Mouse (Mus musculus) embryo, embryonic 11 days (tissue): ENCODE results near the gene Gna12.

Experiments used
- DNase-seq: peaks from one replicate; pipeline ENCODE4 v3.0.0-alpha.2; 2015

Gene Gna12

GRCm38 (mm10) chr5:140830314-140831063, at the start of gene Gna12:
TSS of gene Gna12 (minus strand) at chr5:140830431.
- peak; percentile 99 for DNase-seq

- no peak for DNase-seq
These were observed 48.4 kb upstream of the Gna12 start for GRCm38 (mm10) chr5:140878644-140879043.

- DNase-seq = no peak
These were observed 43.6 kb upstream of the Gna12 start for GRCm38 (mm10) chr5:140873736-140874307.

- DNase-seq = peak; percentile 46
These were observed 42.9 kb upstream of the Gna12 start for GRCm38 (mm10) chr5:140873039-140873551.

GRCm38 (mm10) chr5:140872532-140873038, 42.4 kb upstream of the Gna12 start:
- DNase-seq = peak; percentile 68

- no peak for DNase-seq
These were observed 41.0 kb upstream of the Gna12 start for GRCm38 (mm10) chr5:140871241-140871640.

- DNase-seq = peak; percentile 69
These were observed 38.8 kb upstream of the Gna12 start for GRCm38 (mm10) chr5:140869034-140869433.

GRCm38 (mm10) chr5:140859730-140860129, 29.5 kb upstream of the Gna12 start:
- no peak for DNase-seq

GRCm38 (mm10) chr5:140858335-140858734, 28.1 kb upstream of the Gna12 start:
- no peak for DNase-seq

GRCm38 (mm10) chr5:140857432-140858154, 27.4 kb upstream of the Gna12 start:
- no peak for DNase-seq

GRCm38 (mm10) chr5:140855909-140856530, 25.8 kb upstream of the Gna12 start:
- DNase-seq = peak; percentile 30

GRCm38 (mm10) chr5:140854700-140855099, 24.5 kb upstream of the Gna12 start:
- no peak for DNase-seq

- DNase-seq = no peak
These were observed 23.5 kb upstream of the Gna12 start for GRCm38 (mm10) chr5:140853723-140854122.

- DNase-seq = no peak
These were observed 22.3 kb upstream of the Gna12 start for GRCm38 (mm10) chr5:140852435-140852996.

- peak; percentile 72 for DNase-seq
These were observed 17.1 kb upstream of the Gna12 start for GRCm38 (mm10) chr5:140847300-140847729.

- no peak for DNase-seq
These were observed 11.7 kb upstream of the Gna12 start for GRCm38 (mm10) chr5:140841942-140842341.

- DNase-seq = no peak
These were observed 817 bp upstream of the Gna12 start for GRCm38 (mm10) chr5:140831064-140831431.

- DNase-seq = no peak
These were observed 328 bp downstream of the Gna12 start for GRCm38 (mm10) chr5:140829911-140830294.

GRCm38 (mm10) chr5:140829081-140829910, 935 bp downstream of the Gna12 start:
- no peak for DNase-seq

GRCm38 (mm10) chr5:140828363-140828762, 1.9 kb downstream of the Gna12 start:
- DNase-seq = no peak

GRCm38 (mm10) chr5:140827896-140828295, 2.3 kb downstream of the Gna12 start:
- no peak for DNase-seq

- DNase-seq = no peak
These were observed 2.8 kb downstream of the Gna12 start for GRCm38 (mm10) chr5:140827413-140827812.
